Mouse (Mus musculus) lung, adult 2 months (tissue): ENCODE measurements around the gene Gbx1. TPM values are rescaled to one million over a fixed set of nuclear protein-coding genes. Genes with fewer than 3 reads are reported as not detected.
A peak's percentile ranks its signal among the peaks of the same experiment; 100 is the strongest.
"Not testable (repeated sequence)": the region's sequence is repeated elsewhere in the genome, so short reads cannot be mapped to it uniquely, and the experiment has no call there.

Source experiments
- DNase-seq: peaks from one replicate; pipeline ENCODE4 v3.0.0; 2022
- H3K4me1 ChIP-seq: fragments of 200-500 bp; 2 replicates; pipeline ENCODE4 v1.6.1; 2011; ENCODE audit warnings: low read length; ENCODE audit not compliant: control insufficient read depth, insufficient read depth
- H3K4me3 ChIP-seq: fragments of 200-500 bp; replicated peaks from 2 replicates; pipeline ENCODE3; 2011; ENCODE audit warnings: low read depth, mild to moderate bottlenecking, control low read depth, low read length; ENCODE audit errors: extremely low read depth
- CTCF ChIP-seq: fragments of 200-500 bp; IDR thresholded peaks from 2 replicates; pipeline ENCODE4 v1.5.1; 2011; ENCODE audit warnings: mild to moderate bottlenecking, low read length, control low read depth; ENCODE audit not compliant: insufficient read depth
- POLR2A ChIP-seq: fragments of 200-500 bp; IDR thresholded peaks from 2 replicates; pipeline ENCODE4 v1.6.1; 2011; ENCODE audit warnings: low read depth, mild to moderate bottlenecking, control low read depth, low read length, borderline replicate concordance; ENCODE audit errors: extremely low read depth
- WGBS: fragments of 180-500 bp; shearing (Covaris S2); methylation state at CpG from one replicate; pipeline ENCODE4 v1.1.7; 2018; 5-methylcytosine and 5-hydroxymethylcytosine counted together
- polyA plus RNA-seq: library from polyadenylated mRNA; depleted of rRNA; stranded (reverse); fragments of >200 nt; gene quantifications from 2 replicates; pipeline ENCODE4 v1.2.3, GENCODE M21; 2012; rRNA removed

Gene Gbx1
- polyA plus RNA-seq, result 0.02 TPM in 1 of 2 replicates, not detected in the other

DNA sequence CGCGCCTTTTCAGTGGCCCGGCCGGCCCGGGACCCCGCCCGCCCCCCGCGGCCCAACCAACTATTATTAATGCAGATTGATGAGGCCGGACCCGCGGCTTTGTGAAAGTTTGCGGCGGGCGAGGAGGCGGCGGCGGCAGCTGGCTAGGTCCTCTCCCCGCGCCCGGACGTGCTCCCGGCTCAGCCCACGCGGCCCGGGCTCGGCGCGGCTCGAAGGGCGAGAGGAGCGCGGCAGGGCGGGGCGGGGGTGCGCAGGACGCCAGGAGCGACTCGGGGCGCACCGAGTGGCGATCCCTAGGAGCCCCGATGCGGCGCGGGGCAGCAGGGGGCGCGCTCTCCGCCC lies at the start of gene Gbx1:
Gene Gbx1, minus strand, starts transcription at position 314 of the 342 bp plus-strand sequence.
- 1% methylated on average over 46 of the region's 49 CpGs for WGBS
- 0 out of 2 replicates have a peak, but pooled peaks cover 2% of the 10 kb centered on the region for H3K4me1 ChIP-seq
- TF ChIP-seq CTCF (no peak), POLR2A (no peak)
- DNase-seq, result no peak
- no peak within 1 kb of the TSS for H3K4me3 ChIP-seq

DNA sequence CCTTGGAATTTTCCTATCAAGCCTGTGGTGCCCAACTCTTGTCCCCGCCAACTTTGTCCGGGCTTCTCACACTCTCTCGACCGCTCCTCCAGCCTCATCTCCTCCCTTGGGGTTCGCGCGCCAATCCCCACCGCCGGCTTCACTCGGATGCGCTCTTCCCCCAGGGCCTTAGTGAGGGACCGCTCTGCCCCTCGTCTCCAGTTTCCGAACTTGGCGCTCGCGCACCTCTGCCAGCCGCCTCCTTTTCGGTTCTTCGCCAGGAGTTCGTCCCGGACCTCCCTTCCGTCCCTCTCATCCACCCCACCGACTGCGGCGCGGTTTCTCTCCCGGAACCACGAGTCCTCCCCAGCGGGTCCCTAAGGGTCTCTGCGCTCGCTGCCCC lies 49.8 kb upstream of the Gbx1 start:
- peak overlapping the region; percentile 91 for H3K4me3 ChIP-seq
- H3K4me1 ChIP-seq, result peaks cover 8% of the 10 kb centered on the region; the same call in 1 of the 2 replicates
- under 1% methylated on average over 32 of the region's 32 CpGs for WGBS
- TF ChIP-seq CTCF, result no peak
- no peak for TF ChIP-seq POLR2A
- DNase-seq, result no peak

DNA sequence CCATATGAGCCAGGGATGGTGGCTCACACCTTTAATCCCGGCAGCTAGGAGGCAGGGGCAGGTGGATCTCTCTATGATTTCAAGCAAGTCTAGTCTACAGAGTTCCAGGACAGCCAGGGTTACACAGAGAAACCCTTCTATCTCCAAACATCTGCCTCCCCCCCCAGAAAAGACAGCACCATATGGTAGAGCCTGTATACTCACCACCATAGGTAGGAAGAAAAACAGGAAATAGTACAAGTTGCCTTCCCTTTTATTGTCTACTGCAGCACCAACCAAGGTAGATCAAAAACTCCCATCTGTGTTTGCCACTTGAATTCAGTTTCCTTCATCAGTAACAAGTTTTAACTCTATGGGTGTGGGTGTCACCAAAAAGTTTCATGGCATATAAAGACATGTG lies 48.9 kb upstream of the Gbx1 start:
- 70% methylated on average over 1 of the region's 1 CpGs for WGBS
- no peak for DNase-seq
- peaks cover 8% of the 10 kb centered on the region; the same call in 1 of the 2 replicates for H3K4me1 ChIP-seq
- H3K4me3 ChIP-seq, result no peak overlapping the region
- TF ChIP-seq POLR2A (no peak), CTCF (no peak)

DNA sequence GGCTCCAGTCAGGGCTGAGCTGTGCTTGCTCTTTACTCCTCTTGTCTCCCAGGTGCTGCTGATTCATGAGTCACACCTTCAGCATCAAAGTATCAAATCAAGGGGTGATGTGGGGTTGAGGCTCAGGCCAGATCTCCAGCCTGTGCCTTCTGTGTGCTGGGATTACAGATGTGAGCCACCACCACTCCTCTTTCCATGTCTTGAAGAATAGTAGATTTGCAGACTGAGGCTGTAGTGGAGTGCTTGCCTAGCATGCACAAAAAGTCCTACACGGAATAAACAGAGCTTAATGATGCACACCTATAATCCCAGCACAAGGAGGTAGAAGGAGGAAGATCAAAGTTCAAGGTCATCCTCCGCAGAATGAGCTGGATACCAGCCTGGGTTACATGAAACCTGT lies 29.7 kb upstream of the Gbx1 start, which contains the start of gene 4931409K22Rik:
Gene 4931409K22Rik, minus strand, starts transcription at position 101 of the 400 bp plus-strand sequence.
- 73% methylated on average over 2 of the region's 2 CpGs for WGBS
- H3K4me1 ChIP-seq, result no peaks in the 10 kb centered on the region

DNA sequence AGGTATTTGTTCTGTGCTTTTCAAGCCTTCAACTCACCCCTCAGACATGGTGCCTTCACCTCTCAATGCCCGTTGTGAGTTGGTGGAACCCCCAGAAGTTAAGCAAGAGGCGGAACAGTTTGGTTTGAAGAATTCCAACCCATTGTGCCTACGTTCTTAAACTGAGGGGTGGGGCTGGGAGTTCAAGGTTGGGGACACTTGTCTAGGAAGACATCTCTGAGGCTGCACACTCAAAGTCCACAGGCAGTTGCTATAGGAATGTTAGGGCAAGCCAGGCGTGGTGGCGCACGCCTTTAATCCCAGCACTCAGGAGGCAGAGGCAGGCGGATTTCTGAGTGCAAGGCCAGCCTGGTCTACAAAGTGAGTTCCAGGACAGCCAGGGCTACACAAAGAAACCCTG lies 28.3 kb upstream of the Gbx1 start:
- not testable (repeated sequence) for DNase-seq, H3K4me3 ChIP-seq, H3K4me1 ChIP-seq
- WGBS, result 93% methylated on average over 7 of the region's 7 CpGs

More for the DNA sequence above, 29.7 kb upstream of the Gbx1 start, which contains the start of gene 4931409K22Rik:
- no peak for TF ChIP-seq POLR2A
- TF ChIP-seq CTCF, result no peak
- H3K4me3 ChIP-seq, result no peak within 1 kb of the TSS
- DNase-seq, result no peak

DNA sequence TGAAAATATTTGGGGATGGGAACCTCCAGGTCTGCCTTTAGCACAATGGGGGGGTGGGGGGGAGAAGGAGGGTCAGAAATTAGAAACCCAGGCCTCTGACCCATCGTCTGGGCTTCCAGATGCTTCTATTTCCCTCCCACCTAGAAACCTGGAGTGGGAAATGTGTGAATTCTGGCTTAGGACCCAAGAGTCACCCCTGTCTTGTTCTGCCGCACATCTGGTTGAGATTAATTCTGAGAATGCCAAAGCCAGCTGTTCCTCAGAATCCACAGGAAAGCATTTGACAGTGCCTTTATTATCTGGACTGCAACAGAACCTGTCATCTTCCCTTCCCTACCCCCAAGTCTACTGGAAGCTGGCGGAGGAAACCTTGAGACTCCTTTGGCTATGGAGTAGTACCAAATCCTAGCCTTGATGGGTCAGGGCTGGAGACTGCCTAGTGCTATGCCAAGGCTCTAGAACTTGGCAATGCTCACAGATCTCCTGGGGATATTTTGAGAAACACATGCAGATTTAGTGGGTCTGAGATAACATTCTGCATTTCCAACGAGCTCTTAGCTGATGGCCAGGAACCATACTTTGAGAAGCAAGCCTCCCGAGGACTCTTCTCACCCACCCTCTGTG lies 26.7 kb upstream of the Gbx1 start:
- no peaks in the 10 kb centered on the region for H3K4me1 ChIP-seq
- TF ChIP-seq POLR2A, result no peak
- TF ChIP-seq CTCF, result no peak
- WGBS, result 54% methylated on average over 5 of the region's 5 CpGs
- no peak overlapping the region for H3K4me3 ChIP-seq
- DNase-seq, result no peak

DNA sequence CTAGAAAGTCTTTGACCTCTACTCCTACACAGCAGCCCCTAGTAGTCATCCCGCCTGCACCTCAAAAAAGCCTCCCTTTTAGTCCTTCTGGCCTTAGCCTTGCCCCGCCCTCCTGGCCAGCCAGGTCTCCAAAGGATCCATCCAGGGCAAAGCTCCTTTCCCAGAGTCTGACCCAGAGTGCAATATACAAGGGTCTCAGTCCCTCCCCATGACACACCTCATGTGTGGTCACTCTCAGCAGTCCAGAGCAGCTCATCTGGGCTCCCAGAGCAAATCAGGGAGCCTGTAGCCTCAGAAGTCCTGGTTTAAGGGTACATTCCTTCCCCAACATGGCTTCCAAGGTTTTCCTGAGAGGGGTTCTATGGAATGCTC lies 24.3 kb upstream of the Gbx1 start:
- no peak for DNase-seq
- no peaks in the 10 kb centered on the region for H3K4me1 ChIP-seq
- WGBS, result 59% methylated on average over 2 of the region's 2 CpGs
- H3K4me3 ChIP-seq, result no peak overlapping the region
- TF ChIP-seq CTCF (no peak), POLR2A (no peak)

DNA sequence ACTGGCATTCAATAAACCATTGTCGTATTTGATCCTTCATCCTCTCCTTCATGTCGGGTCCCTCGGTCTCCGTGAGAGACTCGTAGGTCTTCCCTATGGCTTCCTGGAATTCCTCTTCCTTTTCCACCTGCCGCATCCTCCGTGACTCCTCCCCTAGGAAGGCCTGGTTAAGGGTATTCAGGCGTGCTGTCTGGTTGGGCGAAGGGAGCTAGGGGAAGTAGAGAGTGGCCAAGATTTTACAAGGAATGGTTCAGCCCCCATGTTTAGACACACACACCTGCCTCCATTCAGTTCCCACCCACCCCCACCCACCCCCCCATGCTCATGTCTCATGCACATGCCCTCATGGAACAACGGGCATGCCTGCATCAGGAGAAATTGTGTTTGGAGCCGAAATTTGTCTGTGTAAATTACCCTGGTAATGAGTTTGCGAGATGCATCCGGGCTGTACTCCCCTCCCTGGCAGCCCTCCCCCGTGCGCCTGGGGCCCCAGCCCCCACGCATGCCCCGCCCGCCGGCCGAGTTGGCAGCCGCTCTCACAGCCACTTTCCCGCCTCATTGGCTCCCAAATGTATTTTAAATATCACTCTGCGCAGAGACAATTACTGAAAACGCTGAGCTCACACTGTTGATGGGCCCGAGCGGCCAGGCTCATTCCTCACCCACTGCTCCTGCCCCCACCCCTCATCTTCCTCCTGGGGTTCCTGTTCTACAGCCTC lies 23.8 kb upstream of the Gbx1 start:
- no peaks in the 10 kb centered on the region for H3K4me1 ChIP-seq
- WGBS, result 23% methylated on average over 26 of the region's 26 CpGs
- no peak for DNase-seq
- TF ChIP-seq CTCF (no peak), POLR2A (no peak)
- no peak overlapping the region for H3K4me3 ChIP-seq

DNA sequence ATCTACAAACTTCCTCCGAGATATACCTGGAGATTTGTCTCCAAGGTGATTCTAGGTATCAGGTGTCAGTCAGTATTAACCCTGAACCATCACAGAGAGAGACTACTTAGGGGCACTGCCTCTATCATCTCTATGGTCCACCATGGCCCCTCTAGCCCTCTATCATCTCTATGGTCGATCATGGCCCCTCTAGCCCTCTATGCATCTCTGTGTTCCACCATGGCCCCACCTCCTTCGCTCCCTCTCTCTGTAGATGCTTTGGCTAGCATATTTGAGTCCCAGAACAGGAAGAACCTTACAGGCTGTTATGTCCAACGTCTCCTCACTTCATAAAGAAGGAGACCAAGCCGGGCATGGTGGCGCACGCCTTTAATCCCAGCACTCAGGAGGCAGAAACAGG lies 15.6 kb upstream of the Gbx1 start:
- no peak for DNase-seq
- Histone ChIP-seq H3K4me3 (no peak overlapping the region), H3K4me1 (peaks cover 6% of the 10 kb centered on the region)
- 79% methylated on average over 7 of the region's 7 CpGs for WGBS
- TF ChIP-seq POLR2A, result no peak
- TF ChIP-seq CTCF, result no peak

DNA sequence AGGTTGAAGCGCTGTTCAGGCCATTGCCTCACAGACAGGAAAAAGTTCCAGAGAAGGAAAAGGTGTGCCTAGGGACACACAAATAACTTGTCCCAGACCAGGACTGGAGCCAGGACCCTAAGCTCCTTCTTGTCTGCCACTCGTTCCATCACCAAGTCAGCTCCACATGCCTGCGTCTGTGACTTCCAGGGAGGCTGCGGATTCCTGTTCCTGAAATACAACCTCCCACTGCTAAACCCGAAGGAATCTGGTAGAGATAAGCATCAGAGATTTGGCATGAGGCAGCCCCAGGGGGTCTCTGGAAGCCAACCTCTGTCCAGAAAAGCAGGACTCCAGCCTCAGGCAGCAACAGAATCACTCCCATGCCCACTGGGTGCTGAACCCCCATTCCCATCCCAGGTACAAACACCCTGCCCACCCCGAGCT lies 14.2 kb upstream of the Gbx1 start:
- H3K4me3 ChIP-seq, result no peak overlapping the region
- WGBS, result 13% methylated on average over 6 of the region's 6 CpGs
- TF ChIP-seq CTCF (no peak), POLR2A (no peak)
- peaks cover 6% of the 10 kb centered on the region for H3K4me1 ChIP-seq
- DNase-seq, result no peak
